Mouse (Mus musculus) cerebellum, postnatal 14 days (tissue): ENCODE measurements around the gene Cbx8.

Experiments used
- DNase-seq, 2 experiments: peaks; one replicate each; pipeline ENCODE4 v3.0.0; 2021; ENCODE audit warnings: mixed read lengths in 2 of 2

The Cbx8 gene

DNA sequence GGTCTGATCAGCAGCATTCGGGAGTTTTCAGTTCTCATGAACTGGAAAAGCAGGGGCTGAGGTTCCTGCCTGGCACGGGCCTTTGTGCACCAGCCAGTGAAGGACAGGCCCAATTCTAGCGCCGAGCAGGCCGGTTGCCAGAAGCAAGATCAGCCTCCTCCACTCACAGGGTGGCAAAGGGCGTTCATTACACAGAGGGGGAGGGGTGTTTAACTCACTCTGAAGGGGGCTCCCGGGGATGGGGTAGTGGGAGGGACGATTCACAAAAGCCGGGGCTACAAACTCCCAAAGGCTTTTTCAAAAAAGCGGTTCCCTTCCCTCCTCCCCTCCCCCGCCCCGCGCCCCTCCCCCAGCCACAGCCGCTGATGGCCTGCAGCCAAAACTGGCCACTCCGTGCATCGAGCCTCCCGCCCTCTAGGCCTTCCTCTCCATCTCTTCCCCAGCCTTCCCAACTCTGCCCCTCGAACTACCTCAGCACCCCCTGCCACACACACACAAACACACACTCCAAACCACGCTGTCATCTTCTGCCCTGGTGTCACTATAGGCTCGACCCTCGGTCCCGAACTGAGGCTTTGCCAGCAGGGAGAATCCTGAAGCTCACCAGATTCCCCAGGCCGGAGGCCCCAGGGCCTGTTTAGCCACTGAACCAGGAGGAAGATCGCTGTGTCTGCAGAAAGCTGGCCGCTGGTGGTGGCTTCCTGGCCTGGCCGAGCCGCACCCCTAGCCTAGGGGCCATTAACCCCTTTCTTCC is 38.1 kb upstream of the Cbx8 start:
- peak; percentile 79 to 82 for DNase-seq

DNA sequence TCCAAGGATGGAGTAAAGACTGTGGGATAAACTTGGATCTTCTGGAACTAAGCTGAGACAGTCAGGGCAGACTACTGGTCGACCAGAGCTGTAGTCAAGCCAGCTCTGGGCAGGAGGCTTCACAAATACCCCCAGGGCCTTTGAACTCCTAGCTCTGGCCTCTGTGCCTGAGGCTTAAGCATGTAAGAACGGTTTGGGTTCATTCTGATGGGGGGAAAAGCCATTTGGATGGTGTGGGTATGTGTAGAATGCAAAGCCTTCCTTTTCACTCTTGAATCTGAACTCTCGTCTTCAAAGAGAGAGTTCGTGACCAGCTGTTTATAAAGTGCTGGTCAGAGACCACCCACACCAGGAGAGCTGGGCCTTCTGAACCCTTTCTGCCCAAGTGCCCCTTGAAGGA is 37.0 kb upstream of the Cbx8 start:
- DNase-seq: no peak

DNA sequence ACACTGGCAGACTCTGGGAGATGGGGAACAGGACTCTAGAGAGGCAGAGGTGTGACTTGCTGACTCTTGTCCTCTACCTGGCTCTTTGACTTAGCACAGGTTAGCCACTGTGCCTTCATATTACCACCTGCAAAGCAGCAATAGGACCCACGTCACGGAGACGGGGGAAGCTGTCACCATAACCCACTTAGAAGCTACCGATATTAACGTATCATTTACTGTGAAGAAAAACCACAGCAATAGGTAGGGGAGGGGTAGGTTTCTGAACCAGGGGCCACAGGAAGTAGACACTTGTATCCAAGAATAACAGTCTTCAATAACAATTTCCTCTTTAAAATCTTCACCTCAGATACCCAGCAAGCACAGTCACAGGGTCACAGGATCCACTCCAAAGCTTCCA is 35.0 kb upstream of the Cbx8 start:
- DNase-seq: no peak

DNA sequence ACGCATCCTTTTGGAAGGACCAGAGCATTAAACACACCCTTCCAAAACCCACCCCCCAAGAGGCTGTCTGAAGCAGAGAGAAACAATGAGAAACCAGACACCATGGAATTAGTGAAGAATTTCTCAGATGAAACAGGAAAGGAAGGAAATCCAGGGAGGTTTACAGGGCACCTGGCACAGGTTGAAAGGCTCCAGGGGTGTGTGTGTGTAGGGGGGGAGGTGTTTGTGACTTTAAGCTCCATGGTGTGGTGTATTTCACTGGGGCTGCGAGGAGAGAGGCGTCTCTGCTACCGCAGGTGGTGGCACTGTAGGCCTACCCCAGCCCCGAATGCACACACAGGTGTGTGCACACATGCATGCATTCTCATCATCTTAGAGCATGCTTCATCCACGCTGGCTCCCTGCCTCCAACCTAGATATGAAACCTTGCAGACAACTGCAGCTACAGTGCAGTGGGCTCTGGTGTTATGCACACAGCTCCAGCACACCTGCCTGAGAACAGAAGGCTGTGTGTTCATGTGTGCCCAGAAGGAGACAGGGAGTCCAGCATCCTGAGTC is 33.2 kb upstream of the Cbx8 start:
- no peak for DNase-seq

DNA sequence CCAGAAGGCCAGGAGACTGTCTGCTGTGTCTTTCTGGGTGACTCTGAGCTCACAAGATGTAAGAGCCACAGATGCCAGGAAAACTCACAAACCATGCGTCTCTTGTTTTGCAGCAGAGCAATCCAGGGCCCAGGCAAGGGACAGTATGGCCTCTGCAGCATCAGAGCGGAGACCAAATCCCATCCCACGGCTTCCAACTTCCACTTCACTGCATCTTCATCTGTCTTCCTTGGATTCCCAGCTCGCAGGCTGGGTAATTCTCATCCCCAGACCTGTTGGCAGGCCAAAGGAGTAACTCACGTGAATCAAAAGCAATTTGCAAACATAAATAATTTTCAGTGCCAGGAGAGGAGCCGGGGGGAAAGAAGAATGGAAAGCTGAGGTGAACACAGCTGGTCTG is 32.2 kb upstream of the Cbx8 start:
- DNase-seq: peak; percentile 61

DNA sequence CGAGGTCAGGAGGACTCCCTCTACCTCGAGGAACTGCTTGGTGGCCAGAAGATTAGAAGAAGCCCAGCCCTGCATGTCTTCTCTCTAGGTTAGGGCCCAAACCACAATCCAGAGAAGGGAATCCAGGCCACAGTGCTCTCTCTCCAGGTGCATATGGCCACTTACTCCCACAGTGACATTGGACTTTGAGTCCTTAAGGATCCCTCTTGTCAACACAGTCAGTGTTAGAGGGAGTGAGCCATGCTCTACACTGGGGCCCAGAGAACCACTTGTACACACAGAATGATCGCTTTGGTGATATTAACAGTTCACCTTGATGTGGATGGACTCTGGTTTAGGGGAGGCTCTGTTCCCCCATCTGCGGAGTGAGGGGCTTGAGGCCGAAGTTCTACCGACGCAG is 31.5 kb upstream of the Cbx8 start:
- DNase-seq: no peak

DNA sequence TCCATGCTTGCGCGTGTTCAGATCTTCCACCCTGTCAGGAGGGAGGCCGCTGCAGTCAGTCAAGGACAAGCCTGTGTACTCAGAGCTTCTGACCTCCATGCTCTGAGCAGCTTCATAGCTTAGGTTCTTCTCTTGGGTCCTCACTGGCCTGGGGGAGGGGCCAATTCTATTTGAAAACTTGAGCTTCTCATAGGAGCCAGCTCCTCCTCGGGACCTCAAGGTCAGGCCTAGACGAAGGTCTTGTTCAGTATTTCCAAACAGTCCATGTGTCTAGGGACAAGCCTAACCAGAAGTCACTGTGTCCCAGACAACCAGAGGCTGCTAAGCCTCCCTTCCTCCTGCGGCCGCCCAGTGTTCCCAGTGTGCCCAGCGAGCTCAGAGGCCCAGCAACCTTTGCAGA is 26.1 kb upstream of the Cbx8 start:
- DNase-seq: no peak

DNA sequence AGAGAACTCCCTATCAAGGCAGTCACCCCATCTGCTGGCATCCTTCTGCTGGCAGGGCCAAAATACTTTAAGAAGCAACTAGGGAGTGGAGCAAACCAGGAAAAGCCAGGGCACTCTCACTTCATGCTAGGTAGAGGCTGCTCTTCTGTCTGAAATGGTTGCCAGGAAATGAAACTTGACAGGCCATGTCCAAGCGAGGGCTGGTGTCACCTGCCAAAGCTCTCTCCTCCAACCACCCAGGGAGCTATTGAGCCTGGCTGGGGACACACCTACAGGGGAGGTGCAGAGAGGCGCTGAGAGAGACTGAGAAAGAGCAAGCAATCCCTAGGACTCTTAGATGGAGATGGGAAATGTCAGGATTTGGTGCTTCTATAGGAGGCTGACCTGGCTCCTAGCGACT is 18.5 kb upstream of the Cbx8 start:
- DNase-seq: no peak

DNA sequence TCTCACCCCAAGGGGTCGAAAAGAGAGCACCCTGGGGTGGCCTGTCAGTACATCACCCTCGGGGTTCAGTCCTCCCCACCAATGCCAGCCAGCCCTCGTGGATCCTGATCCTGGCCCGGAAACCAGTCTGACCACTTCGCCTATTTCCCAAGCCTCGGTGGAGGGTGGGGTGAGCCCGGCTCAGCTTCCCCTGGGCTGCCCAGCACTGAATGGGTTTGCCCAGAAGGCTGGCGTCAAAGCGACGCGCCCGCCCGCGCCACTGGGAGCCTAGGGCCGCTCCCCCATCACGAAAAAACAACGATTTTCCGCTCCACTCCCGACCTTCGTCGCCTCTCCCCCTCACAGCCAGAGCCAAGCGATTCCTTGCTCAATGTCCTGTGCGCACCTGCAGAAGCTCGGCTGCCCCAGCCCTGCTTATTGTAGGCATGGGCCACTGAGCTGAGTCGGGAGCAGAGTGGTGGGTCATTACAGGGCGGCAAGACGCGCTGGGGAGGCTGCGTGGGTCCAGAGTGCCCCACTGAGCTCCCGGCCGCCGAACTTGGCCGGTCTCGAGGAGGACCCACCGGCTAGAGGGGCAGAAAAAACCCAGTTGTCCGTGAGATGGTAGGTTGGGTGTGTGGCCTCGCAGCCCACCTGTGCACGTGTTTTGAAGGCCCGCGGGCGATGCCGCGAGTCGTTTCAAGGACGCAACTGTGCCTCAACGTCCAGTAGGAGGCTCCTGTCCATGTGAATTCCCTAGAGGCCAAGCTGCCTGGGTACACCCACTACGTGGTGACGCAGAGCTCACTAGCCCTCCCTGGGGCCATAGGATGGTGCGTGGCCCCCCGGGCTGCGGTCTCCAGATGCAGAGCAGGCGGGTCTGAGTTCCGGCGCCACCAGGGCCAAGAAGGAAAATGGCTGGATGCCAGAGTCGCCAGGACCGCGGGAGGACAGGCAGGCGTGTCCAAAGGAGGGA is 17.5 kb upstream of the Cbx8 start:
- peak in 1 of 2 experiments; percentile 57 for DNase-seq

DNA sequence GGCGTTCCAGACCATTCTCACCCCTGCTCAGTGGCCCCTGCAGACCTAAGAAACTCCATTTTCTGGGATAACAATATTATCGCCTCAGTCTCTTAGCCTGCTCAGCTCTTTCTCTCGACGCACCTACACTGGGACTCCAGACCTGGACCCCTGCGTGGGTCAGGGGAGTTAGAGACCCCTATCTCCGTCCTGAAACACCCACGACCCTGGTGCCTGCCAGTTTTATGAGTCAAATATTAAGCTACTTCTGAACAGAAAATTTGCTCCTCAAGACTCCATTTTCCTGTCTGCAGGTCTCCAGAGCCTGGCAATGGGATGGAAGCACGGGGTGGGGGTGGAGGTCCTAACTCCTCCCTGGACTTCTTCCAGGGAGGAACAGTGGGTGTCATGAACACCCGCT is 16.5 kb upstream of the Cbx8 start:
- DNase-seq: no peak

DNA sequence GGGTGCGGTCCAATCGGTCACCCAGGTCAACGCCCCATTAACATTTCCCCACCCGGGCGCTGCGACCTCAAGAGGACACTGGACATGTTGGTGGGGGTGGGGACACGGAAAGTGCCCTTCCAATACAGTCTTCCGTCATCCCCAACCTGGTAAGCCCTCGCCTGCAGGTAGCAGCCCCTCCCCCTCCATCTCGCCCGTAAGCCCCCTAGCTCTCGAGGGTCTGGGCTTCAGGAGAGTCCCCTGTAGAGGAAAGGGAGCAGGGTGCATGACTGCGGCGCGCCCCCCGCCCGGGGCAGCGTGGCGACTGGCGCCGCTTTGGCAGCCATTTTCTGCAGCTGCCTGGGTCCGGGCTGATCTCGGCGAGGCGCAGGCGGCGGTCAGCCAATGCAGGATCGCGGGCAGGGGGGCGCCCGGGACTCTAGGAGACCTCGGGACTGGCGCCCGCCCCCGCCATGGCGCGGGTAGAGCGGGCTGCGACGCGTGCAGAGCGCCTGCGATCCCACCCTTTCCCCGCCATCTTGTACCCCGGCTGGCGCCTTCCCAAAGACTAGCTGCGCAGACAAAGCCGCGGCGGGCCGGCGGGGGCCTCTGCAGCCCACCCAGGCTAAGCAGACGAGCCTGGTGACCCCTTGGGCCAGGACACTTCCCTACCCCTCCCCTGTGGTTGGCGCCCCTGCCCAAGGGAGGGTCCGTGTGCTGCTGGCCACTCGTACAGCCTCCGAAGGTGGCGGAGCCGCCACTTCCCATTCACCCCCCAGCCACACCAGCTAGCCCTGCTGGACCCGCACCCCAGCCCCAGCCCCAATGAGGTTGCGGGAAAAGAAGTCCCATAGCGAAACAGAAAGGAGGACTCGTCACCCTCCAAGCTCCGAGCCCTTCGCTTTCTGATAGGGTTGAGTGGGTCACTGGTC is 15.8 kb upstream of the Cbx8 start:
- DNase-seq: peak; percentile 82 to 84

DNA sequence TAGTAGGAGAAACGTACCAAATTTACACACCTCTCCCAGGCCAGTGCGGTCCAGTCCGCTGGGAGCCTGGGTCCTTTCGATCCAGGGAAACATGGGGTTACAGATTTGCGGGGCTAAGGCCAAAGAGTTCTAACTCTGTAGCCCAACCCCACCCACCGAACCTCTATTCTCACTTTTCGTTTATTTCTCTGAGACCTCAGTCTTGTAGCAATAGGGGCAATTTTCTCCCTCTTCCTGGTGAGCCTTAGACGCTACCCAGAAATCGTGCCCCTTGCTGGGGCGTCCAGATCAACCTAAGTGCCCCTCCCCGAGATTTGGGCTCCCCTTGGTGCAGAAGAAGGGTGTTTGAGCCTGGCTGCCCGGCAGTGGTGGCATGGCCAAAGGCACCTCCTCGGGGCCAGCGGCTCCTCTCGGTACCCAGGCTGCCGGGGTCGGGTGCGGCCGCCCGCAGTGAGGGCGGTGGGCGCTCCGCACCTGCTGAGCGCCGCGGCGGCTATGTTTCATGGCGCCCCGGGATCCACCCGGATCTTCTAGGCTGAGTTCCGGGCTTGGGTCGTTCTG is 14.9 kb upstream of the Cbx8 start:
- no peak for DNase-seq

DNA sequence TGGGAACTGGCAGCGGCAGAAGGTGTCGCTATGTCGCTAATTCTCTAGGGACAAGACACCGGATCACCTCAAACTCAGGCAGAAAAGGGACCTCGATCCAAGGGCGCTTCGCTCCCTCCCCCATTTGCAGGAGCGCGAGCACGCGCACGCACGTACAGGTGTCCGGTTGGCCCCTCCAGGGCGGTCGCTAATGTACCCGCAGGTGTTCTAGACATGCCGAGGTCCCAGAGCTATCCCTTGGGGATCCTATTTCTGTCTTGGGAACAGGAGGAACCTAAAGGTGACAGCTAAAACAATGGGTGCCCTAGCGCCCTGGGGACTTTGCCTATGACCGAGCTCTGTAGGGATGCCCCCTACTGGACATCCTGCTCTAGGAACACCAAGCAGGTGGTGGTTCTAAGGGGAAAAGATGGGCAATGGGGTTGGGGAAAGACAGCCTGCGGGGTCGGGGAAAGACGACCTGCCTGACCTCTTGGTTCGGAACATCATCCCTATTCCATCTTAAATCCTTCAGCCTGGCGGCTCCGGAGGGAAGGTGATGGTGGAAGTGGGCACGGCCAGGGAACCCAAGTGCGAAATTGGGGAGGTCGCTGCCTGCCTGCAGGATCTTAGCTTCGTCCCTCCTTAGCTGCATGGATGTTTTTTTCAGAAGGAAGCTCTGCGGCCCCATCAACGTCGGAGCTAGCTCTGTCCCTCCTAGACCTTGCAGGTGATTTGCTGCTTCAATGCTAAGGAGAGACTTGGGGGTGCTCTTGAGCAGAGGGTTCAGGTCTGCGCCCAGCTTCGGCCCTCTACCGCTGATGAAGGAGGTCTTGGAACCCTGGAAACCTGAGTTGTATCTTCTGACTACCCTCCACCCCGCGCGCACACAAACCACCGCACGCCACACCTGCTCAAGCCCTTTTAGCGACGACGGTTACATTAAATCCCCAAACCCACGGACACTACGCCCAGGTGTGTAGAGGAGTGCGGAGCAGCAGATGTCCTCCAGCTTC is 13.9 kb upstream of the Cbx8 start:
- peak; percentile 71 to 79 for DNase-seq

DNA sequence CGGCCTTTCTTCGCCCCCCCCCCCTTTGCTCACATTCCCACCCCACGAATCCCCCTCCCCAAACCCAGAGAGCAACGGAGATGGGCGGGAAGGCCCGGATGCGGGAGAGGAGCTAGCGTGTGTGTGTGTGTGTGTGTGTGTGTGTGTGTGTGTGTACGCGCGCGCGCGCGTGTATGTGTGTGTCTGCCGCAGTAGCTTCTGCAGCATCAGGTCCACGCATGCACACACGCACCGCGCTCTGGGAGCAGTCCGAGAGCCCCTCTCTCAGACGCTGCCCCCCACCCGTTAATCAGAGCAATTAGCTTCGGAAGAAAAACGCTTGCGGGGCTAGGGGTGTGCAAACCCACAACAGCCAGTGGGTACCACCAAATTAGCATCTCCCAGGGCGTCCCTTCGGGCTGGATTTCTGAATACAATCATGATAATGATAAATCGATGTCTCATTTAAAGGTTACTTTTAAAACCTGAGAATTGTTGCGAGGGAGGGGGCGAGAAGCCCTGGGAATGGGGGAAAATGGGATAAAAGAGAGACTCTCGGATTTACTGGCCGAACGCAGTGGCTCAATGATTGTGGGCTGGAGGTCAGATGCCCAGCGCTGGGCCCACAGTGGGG is 13.1 kb upstream of the Cbx8 start:
- peak; percentile 83 to 86 for DNase-seq

DNA sequence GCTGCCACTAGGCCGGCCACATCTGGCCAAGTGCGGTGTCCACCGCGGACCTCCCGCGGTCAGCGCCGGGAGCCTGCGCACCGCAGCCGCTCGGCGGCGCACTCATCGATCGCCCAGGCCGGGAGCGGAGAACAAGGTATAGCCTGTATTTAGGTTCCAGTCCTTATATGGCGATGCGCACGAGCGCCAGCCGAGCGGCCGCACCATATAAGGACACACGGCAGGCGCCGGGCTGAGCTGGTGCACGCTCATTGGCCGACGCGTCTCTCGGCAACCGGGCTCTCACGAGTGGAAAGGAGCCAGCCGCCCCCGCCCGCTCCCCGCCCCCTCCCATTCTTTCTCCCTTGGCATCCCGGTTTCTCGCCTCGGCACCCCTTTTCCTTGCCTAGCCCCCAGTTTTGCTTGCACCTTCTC is 12.5 kb upstream of the Cbx8 start:
- peak; percentile 90 to 92 for DNase-seq

DNA sequence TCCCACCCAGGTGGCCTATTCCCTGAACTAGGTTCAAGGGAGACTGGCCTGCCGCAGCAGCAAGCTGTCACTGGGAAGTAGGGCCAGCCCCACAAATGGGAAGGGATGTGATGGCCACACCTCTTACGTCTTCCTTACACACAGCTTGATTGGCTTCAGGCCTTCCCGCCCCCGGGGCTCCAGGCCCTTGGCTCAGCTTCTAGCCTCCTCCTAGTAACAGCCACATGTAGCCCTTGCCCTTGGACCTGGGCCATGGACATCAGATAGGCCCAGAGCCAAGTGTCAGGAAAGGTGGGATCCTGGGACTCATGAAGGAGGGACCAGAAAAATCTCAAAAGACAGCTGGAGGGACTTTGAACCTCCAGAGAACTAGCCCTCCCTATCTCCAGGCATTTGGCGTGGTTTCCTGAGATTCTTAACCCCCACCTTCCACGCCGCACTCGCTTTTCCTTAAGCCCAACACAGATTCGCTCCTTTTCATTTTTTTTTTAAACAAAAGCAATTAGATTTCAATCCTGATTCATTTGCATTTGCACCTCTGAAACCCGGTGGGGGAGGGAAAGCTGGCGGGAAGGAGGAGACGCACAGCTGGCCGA is 12.0 kb upstream of the Cbx8 start:
- peak; percentile 70 to 71 for DNase-seq

DNA sequence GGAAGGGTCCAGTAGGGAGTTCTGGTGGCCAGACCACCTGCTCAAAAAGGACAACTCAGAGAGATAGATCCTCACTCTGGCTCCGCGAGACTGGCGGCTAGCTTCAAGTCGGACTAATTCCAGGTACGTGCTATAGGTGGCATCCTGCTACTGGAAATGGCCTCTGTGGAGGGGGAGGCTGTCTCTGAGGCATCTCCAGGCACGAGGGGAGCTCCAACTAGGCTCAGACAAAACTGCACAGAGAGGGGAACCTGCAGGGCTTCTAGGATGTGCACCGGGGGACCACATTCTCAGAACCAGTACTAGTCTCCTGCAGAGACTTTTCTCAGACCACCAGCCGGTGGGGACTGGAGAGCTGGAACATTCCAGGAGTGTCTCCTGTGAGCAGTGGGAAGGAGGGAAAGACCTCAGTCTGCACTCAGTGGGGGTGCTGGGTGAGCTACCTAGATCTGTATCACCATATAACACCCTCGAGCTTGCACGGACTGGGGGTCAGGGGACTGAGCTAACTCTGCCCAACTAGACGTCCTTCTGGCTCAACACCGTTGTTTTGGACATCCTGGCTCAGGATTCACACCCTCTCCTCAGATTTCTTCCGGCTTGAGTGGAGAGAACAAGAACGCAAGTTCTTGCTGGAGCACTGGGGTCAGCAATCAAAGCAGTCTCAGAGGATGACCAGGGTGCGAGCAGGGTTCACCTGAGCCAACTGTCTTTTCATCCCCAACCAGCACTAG is 11.3 kb upstream of the Cbx8 start:
- DNase-seq: peak; percentile 73 to 77

DNA sequence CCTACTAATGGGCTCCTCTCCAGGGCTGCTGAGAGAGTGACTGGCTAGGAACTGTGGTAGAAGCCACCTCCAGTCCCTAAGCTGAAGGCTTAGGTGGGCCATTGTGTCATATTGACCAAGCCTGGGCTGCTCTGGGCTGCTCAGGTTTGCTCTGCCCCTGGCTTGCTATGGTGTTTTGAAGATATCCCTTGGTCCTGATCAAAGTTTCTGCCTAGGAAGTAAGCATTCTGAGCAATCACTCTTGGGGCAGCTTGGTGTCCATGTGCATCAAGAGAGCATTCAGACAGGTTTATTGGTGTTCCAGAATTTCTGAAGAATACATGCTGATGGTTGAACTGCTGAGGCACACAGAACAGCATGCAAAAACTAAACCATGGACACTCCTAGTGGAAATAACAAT is 10.7 kb upstream of the Cbx8 start:
- DNase-seq: no peak

DNA sequence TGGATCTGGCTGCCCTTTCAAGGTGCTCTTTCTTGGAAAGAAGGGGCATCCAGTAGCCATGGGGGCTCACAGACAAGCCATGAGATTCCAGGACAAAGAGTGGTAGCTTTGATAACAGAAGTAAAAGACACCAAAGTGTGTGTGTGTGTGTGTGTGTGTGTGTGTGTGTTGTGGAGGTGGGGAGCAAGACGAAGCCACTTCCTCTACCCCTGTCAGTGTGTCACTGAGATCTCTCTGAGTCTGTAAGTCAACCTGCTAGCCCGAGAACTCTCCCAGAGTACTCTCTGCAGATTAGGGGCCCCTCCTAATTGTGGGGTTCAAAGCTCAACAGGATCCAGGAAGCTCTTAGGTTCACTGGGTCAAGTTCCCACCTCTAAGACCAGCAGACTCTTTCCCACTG is 9.6 kb upstream of the Cbx8 start:
- no peak for DNase-seq
